Mouse (Mus musculus): ENCODE measurements around the gene Gngt2. TPM values are rescaled to one million over a fixed set of nuclear protein-coding genes. Genes with fewer than 3 reads are reported as not detected.

The Gngt2 gene
- polyA plus RNA-seq, 1 experiment from 2014 or later, result 32.2 TPM

DNA sequence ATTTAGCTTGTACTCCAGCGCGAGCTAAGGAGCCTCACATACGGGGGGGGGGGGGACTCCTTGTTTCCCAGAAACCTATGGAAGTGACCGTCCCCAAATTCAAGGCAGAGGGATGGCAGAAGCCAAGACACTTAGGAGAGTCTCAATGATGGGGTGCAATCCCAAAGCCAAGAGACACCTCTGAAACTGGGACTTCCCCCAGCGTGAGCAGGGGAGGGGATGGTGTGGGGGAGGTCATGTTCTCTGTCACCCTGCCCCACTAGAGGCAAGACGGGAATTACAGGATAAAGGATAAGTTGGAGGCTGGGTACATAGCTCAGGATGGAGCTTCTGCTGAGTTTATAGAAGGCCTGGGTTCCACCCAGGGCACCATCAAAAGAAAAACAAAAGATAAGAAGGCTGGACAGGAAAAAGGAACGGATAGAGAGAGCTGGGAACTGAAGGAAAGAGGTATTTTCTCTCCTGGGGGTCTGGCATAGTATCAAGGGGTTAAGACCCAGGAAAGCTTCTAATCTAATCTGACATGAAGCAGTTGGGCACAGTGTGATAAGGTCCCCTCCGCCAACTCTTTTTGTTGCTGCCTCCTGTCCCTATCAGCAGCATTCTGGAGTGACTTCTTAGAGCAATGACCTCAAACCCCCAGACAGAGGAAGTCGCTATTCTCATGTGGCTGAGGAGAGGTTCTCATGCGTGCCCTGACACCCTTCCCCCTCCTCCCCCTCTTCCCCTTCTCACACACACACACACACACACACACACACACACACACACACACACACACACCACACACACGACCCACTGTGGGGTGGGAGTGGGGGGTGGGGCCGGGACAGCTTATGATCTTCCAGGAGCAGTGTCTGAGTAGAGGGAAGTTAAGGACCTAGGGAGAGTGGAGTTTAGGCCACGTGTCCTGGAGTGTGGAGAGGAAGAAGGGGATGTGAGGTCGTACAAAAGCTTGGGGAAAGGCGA lies 2.0 kb upstream of the Gngt2 start:
- peak; percentile 48 for ATAC-seq
- DNase-seq, result peak; percentile 55
- Histone ChIP-seq H3K9ac (replicated peaks) (no peak overlapping the region), H3K27me3 (ENCODE audit: insufficient read depth, low read length) (peaks cover 36% of the 10 kb centered on the region), H3K9me3 (ENCODE audit: low read length) (no peaks in the 10 kb centered on the region), H3K4me3 (ENCODE audit: low read depth, low read length) (no peak overlapping the region), H3K4me2 (ENCODE audit: low read depth, low read length) (peak overlapping the region; percentile 54), H3K36me3 (replicated peaks; ENCODE audit: insufficient read depth, low read length) (peaks cover 5% of the 10 kb centered on the region; the same call in 1 of the 2 replicates), H3K27ac (ENCODE audit: low read depth) (peak overlapping the region; percentile 74), H3K4me1 (ENCODE audit: insufficient read depth) (peaks cover 69% of the 10 kb centered on the region)
- no peak for TF ChIP-seq CTCF (IDR thresholded peaks at IDR 0.05; ENCODE audit: low read depth)
- TF ChIP-seq EP300 (IDR thresholded peaks at IDR 0.05; ENCODE audit: low read depth), result peak; percentile 76
- WGBS (ENCODE audit: insufficient replicate concordance), result 10% methylated on average over 15 of the region's 15 CpGs

DNA sequence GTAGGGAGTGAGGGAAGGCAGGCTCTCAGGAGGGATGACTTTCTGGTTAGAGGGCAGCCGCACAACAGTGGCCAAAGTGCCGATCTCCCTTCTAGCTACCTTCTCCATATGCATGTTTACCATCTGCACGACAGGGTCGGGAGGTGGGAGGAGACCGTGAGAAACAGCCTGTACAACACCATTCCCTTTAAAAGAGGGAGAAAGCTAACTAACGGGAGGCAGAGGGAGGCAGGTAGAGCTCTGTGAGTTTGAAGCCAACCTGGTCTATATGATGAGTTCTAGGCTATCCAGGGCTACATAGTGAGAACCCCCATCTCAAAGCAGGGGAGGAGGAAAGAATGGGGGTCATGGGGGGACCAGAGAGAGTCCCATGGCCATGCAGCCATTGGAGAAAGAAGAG lies 1.2 kb upstream of the Gngt2 start:
- H3K4me3 ChIP-seq (ENCODE audit: low read depth, low read length), result no peak overlapping the region
- 0 out of 2 replicates have a peak, but pooled peaks cover 5% of the 10 kb centered on the region for H3K36me3 ChIP-seq (replicated peaks; ENCODE audit: insufficient read depth, low read length)
- peaks cover 28% of the 10 kb centered on the region for H3K27me3 ChIP-seq (ENCODE audit: insufficient read depth, low read length)
- no peaks in the 10 kb centered on the region for H3K9me3 ChIP-seq (ENCODE audit: low read length)
- TF ChIP-seq CTCF (IDR thresholded peaks at IDR 0.05; ENCODE audit: low read depth) (no peak), EP300 (IDR thresholded peaks at IDR 0.05; ENCODE audit: low read depth) (no peak)
- no peak overlapping the region for H3K9ac ChIP-seq (replicated peaks)
- H3K27ac ChIP-seq (ENCODE audit: low read depth), result peak overlapping the region; percentile 74
- 24% methylated on average over 6 of the region's 6 CpGs for WGBS (ENCODE audit: insufficient replicate concordance)
- peaks cover 62% of the 10 kb centered on the region for H3K4me1 ChIP-seq (ENCODE audit: insufficient read depth)
- DNase-seq, result no peak
- ATAC-seq, result no peak
- H3K4me2 ChIP-seq (ENCODE audit: low read depth, low read length), result peak overlapping the region; percentile 54

GRCm38 (mm10) chr11:95836433-95836832 lies 583 bp upstream of the Gngt2 start:
- DNase-seq, result no peak

DNA sequence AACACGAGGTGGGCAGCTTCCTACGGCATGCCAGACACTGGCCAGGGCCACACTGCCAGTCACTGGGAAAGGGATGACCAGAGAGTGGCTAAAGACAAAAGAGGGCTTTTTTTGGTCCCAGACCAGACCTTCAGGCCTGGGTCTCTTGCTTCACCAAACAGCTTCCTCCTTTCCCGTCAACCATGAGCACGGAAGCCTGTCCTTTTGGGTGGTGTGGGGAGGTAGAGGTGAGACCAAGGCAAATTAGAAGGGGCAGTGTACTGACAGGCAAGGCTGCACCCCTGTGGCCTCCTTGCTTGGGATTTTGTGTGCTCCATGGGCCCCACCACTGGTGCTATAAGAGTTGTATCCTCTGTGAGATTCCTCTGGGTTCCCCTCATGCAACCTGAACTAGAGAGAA lies 1.6 kb downstream of the Gngt2 start:
- Histone ChIP-seq H3K27me3 (ENCODE audit: insufficient read depth, low read length) (0 out of 2 replicates have a peak, but pooled peaks cover under 1% of the 10 kb centered on the region), H3K4me1 (ENCODE audit: insufficient read depth) (peaks cover 59% of the 10 kb centered on the region), H3K36me3 (replicated peaks; ENCODE audit: insufficient read depth, low read length) (no peaks in the 10 kb centered on the region), H3K4me3 (ENCODE audit: low read depth, low read length) (no peak overlapping the region), H3K9me3 (ENCODE audit: low read length) (no peaks in the 10 kb centered on the region), H3K4me2 (ENCODE audit: low read depth, low read length) (peak overlapping the region; percentile 0; the same call in 1 of the 2 replicates), H3K9ac (replicated peaks) (no peak overlapping the region), H3K27ac (ENCODE audit: low read depth) (peak overlapping the region; percentile 25; the same call in 1 of the 2 replicates)
- no peak for ATAC-seq
- WGBS (ENCODE audit: insufficient replicate concordance), result 57% methylated on average over 4 of the region's 4 CpGs
- TF ChIP-seq CTCF (IDR thresholded peaks at IDR 0.05; ENCODE audit: low read depth) (no peak), EP300 (IDR thresholded peaks at IDR 0.05; ENCODE audit: low read depth) (no peak)
- no peak for DNase-seq

More at GRCm38 (mm10) chr11:95836433-95836832, 583 bp upstream of the Gngt2 start:
- H3K4me1 ChIP-seq (ENCODE audit: insufficient read depth), result peaks cover 56% of the 10 kb centered on the region
- TF ChIP-seq EP300 (IDR thresholded peaks at IDR 0.05; ENCODE audit: low read depth), result no peak
- no peak for TF ChIP-seq CTCF (IDR thresholded peaks at IDR 0.05; ENCODE audit: low read depth)
- H3K4me3 ChIP-seq (ENCODE audit: low read depth, low read length), result no peak overlapping the region
- no peak overlapping the region for H3K9ac ChIP-seq (replicated peaks)
- 0 out of 2 replicates have a peak, but pooled peaks cover 5% of the 10 kb centered on the region for H3K36me3 ChIP-seq (replicated peaks; ENCODE audit: insufficient read depth, low read length)
- no peak overlapping the region for H3K27ac ChIP-seq (ENCODE audit: low read depth)
- H3K9me3 ChIP-seq (ENCODE audit: low read length), result no peaks in the 10 kb centered on the region
- H3K27me3 ChIP-seq (ENCODE audit: insufficient read depth, low read length), result peaks cover 22% of the 10 kb centered on the region
- 66% methylated on average over 6 of the region's 6 CpGs for WGBS (ENCODE audit: insufficient replicate concordance)
- no peak for ATAC-seq
- no peak overlapping the region for H3K4me2 ChIP-seq (ENCODE audit: low read depth, low read length)

GRCm38 (mm10) chr11:95838999-95839868 lies 2.2 kb downstream of the Gngt2 start:
- DNase-seq, result no peak
- Histone ChIP-seq H3K4me2 (ENCODE audit: low read depth, low read length) (peak overlapping the region; percentile 14; the same call in 1 of the 2 replicates), H3K9me3 (ENCODE audit: low read length) (no peaks in the 10 kb centered on the region), H3K27me3 (ENCODE audit: insufficient read depth, low read length) (no peaks in the 10 kb centered on the region), H3K27ac (ENCODE audit: low read depth) (peak overlapping the region; percentile 25), H3K4me3 (ENCODE audit: low read depth, low read length) (no peak overlapping the region), H3K9ac (replicated peaks) (no peak overlapping the region), H3K4me1 (ENCODE audit: insufficient read depth) (peaks cover 54% of the 10 kb centered on the region), H3K36me3 (replicated peaks; ENCODE audit: insufficient read depth, low read length) (no peaks in the 10 kb centered on the region)
- ATAC-seq, result no peak
- WGBS (ENCODE audit: insufficient replicate concordance), result 63% methylated on average over 8 of the region's 8 CpGs
- no peak for TF ChIP-seq EP300 (IDR thresholded peaks at IDR 0.05; ENCODE audit: low read depth)
- TF ChIP-seq CTCF (IDR thresholded peaks at IDR 0.05; ENCODE audit: low read depth), result no peak

Data from liver, postnatal 0 days (tissue).